Mouse (Mus musculus) neural tube, embryonic 11.5 days (tissue): ENCODE results near the gene Tbc1d20. TPM values are rescaled to one million over a fixed set of nuclear protein-coding genes. Genes with fewer than 3 reads are reported as not detected.

Experiments
- ATAC-seq: fragments of 200-750 bp; cut with Nextera tagmentation; 2 replicates; pipeline ENCODE4 v1.8.0; 2017; ENCODE audit warnings: moderate number of reproducible peaks, mild to moderate bottlenecking, moderate TSS enrichment, moderate library complexity; ENCODE audit not compliant: insufficient read depth, low FRiP score, low TSS enrichment
- DNase-seq: peaks from one replicate; pipeline ENCODE4 v3.0.0-alpha.2; 2015; ENCODE audit warnings: low spot score
- H3K27ac ChIP-seq: fragments of 300-500 bp; sonication (generic); 2 replicates; pipeline ENCODE4 v1.5.1; 2014; ENCODE audit warnings: low read depth, mild to moderate bottlenecking, low read length
- H3K27me3 ChIP-seq: fragments of 300-500 bp; sonication (generic); 2 replicates; pipeline ENCODE4 v1.6.1; 2014; ENCODE audit warnings: mild to moderate bottlenecking, low read length, mixed read lengths; ENCODE audit not compliant: control insufficient read depth, insufficient read depth
- H3K36me3 ChIP-seq: fragments of 300-500 bp; sonication (generic); 2 replicates; pipeline ENCODE4 v1.6.1; 2014; ENCODE audit warnings: mild to moderate bottlenecking, low read length, moderate library complexity, mixed read lengths; ENCODE audit not compliant: control insufficient read depth, insufficient read depth
- H3K4me1 ChIP-seq: fragments of 300-500 bp; sonication (generic); 2 replicates; pipeline ENCODE4 v1.6.1; 2014; ENCODE audit warnings: low read length, mixed read lengths; ENCODE audit not compliant: control insufficient read depth, insufficient read depth
- H3K4me2 ChIP-seq: fragments of 300-500 bp; sonication (generic); 2 replicates; pipeline ENCODE4 v1.6.1; 2014; ENCODE audit warnings: low read depth, mild to moderate bottlenecking, moderate library complexity
- H3K4me3 ChIP-seq: fragments of 300-500 bp; sonication (generic); 2 replicates; pipeline ENCODE4 v1.5.1; 2014; ENCODE audit warnings: low read depth, low read length
- H3K9ac ChIP-seq: fragments of 300-500 bp; sonication (generic); 2 replicates; pipeline ENCODE4 v1.6.1; 2014; ENCODE audit warnings: mild to moderate bottlenecking, low read length
- H3K9me3 ChIP-seq: fragments of 300-500 bp; sonication (generic); 2 replicates; pipeline ENCODE4 v1.6.1; 2016; ENCODE audit warnings: low read length; ENCODE audit not compliant: control insufficient read depth
- WGBS: fragments of 180-500 bp; shearing (Covaris S2); extraction: QIAGEN DNeasy Blood & Tissue Kit; methylation state at CpG from one replicate; pipeline ENCODE4 v1.1.7; 2014; 5-methylcytosine and 5-hydroxymethylcytosine counted together
- polyA plus RNA-seq: library from polyadenylated mRNA; unstranded; fragments of >200 nt; fragmentation: Nextera tagmentation; extraction: Ambion mirVana; gene quantifications from 2 replicates; pipeline ENCODE4 v1.2.1, GENCODE M21; 2014

The Tbc1d20 gene
- polyA plus RNA-seq, 1 experiment from 2014 or later = 30.0 TPM

DNA sequence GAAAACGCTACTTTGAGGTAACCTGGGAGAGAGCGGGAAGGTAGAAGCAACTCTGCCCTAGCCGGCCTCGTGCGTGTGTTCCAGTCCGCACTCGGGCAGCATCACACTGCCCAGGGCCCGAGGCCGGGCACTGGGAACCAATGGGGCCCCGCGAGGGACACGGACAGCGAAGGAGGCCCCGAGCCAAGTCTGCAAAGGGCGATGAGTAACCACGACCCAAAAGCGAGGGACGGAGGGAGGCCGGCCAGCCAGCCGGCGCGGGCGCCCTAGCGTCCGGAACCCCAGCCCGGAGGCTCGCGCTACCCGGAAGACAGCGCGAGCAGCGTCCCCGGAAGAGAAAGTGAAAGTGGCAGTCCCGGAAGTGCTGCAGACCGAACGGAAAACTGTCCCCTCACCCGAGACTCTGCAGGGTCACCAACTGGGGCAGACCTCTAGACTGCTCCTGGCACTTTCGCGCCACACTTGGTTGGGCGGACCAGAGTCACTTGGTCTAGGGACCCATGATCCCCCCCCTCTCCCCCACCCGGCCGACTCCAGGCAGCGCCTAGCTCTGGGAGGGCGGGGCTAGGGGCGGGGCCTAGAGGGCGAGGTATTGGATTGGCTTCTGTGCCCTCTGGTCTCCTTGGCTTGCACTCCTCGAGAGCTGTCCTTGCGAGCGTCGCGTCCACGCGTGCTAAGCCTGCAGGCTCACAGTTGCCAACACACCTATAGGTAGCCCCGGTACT, 38.6 kb downstream of the Tbc1d20 start, which contains the start of gene Rbck1:
Rbck1 (minus strand) TSS at position 553 of the 725 bp plus-strand sequence.
- peaks cover 3% of the 10 kb centered on the region; the same call in 1 of the 2 replicates for H3K36me3 ChIP-seq
- WGBS = under 1% methylated on average over 54 of the region's 54 CpGs

DNA sequence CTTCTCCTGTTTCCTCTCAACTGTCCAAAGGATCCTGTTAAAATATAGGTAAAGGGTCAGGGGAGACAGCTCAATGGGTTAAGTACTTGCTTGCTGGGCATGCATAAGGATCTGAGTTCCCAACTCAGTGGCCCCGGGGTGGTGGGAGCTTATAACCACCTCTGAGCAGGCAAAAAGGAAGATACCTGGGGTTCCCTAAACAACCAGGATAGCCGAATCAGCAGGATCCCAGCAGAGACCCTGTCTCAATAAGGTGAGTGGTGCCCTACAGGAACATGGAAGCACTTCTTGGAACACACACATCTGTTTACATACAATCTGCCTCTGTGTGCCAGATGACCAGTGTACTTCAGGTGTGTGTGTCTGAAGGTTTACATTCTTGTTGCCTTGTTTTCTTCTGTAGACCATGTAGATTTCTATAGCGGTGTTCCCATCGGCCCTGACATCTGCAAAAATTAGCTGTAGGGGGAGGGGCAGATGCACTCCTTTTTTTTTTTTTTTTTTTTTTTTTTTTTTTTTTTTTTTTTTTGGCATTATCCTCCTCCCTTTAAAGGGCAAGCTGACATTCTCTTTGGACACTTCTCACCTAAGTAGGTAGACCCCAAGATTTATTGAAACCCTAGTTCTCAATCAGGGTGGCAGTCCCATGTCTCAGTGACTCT, 39.8 kb downstream of the Tbc1d20 start:
- WGBS = 73% methylated on average over 4 of the region's 4 CpGs
- DNase-seq (no peak), ATAC-seq (no peak)

More for the DNA sequence above, 38.6 kb downstream of the Tbc1d20 start, which contains the start of gene Rbck1:
- Histone ChIP-seq H3K4me1 (peaks cover 8% of the 10 kb centered on the region), H3K4me3 (peak within 1 kb of the TSS; percentile 83), H3K27me3 (no peaks in the 10 kb centered on the region), H3K9me3 (no peaks in the 10 kb centered on the region), H3K4me2 (peak within 1 kb of the TSS; percentile 90), H3K9ac (peak within 1 kb of the TSS; percentile 92), H3K27ac (peak within 1 kb of the TSS; percentile 78)
- DNase-seq (peak; percentile 92), ATAC-seq (peak; percentile 95)

GRCm38 (mm10) chr2:152335289-152335820, 41.7 kb downstream of the Tbc1d20 start:
- H3K4me2 ChIP-seq = no peak overlapping the region
- no peak overlapping the region for H3K9ac ChIP-seq
- H3K27ac ChIP-seq = no peak overlapping the region
- no peaks in the 10 kb centered on the region for H3K36me3 ChIP-seq
- ATAC-seq = no peak
- no peaks in the 10 kb centered on the region for H3K27me3 ChIP-seq
- no peak for DNase-seq
- 52% methylated on average over 9 of the region's 11 CpGs for WGBS
- H3K9me3 ChIP-seq = no peaks in the 10 kb centered on the region
- H3K4me3 ChIP-seq = no peak overlapping the region
- H3K4me1 ChIP-seq = peaks cover 8% of the 10 kb centered on the region

More for the DNA sequence above, 39.8 kb downstream of the Tbc1d20 start:
- peaks cover 8% of the 10 kb centered on the region for H3K4me1 ChIP-seq
- no peaks in the 10 kb centered on the region for H3K27me3 ChIP-seq
- no peaks in the 10 kb centered on the region for H3K9me3 ChIP-seq
- no peak overlapping the region for H3K27ac ChIP-seq
- no peak overlapping the region for H3K4me2 ChIP-seq
- H3K9ac ChIP-seq = no peak overlapping the region
- peaks cover 3% of the 10 kb centered on the region; the same call in 1 of the 2 replicates for H3K36me3 ChIP-seq
- H3K4me3 ChIP-seq = no peak overlapping the region

GRCm38 (mm10) chr2:152336856-152337255, 43.2 kb downstream of the Tbc1d20 start:
- Histone ChIP-seq H3K9ac (no peak overlapping the region), H3K36me3 (no peaks in the 10 kb centered on the region), H3K4me3 (no peak overlapping the region), H3K4me2 (no peak overlapping the region), H3K27ac (no peak overlapping the region), H3K4me1 (no peaks in the 10 kb centered on the region), H3K9me3 (no peaks in the 10 kb centered on the region), H3K27me3 (no peaks in the 10 kb centered on the region)
- no peak for DNase-seq
- ATAC-seq = no peak
- WGBS = 85% methylated on average over 1 of the region's 1 CpGs

GRCm38 (mm10) chr2:152337591-152338212, 44.1 kb downstream of the Tbc1d20 start:
- whole genome bisulfite sequencing = 87% methylated on average over 11 of the region's 11 CpGs
- Histone ChIP-seq H3K4me2 (no peak overlapping the region), H3K27ac (no peak overlapping the region), H3K36me3 (no peaks in the 10 kb centered on the region), H3K27me3 (no peaks in the 10 kb centered on the region), H3K4me1 (no peaks in the 10 kb centered on the region), H3K9me3 (no peaks in the 10 kb centered on the region), H3K4me3 (no peak overlapping the region), H3K9ac (no peak overlapping the region)
- no peak for DNase-seq
- no peak for ATAC-seq

GRCm38 (mm10) chr2:152338319-152338718, 44.7 kb downstream of the Tbc1d20 start:
- 81% methylated on average over 13 of the region's 13 CpGs for WGBS
- DNase-seq (no peak), ATAC-seq (no peak)
- Histone ChIP-seq H3K27ac (no peak overlapping the region), H3K9ac (no peak overlapping the region), H3K4me3 (no peak overlapping the region), H3K36me3 (no peaks in the 10 kb centered on the region), H3K4me2 (no peak overlapping the region), H3K27me3 (no peaks in the 10 kb centered on the region), H3K4me1 (no peaks in the 10 kb centered on the region), H3K9me3 (no peaks in the 10 kb centered on the region)

- DNase-seq (no peak), ATAC-seq (no peak)
- Histone ChIP-seq H3K4me2 (no peak overlapping the region), H3K27ac (no peak overlapping the region), H3K36me3 (no peaks in the 10 kb centered on the region), H3K27me3 (no peaks in the 10 kb centered on the region), H3K4me3 (no peak overlapping the region), H3K9ac (no peak overlapping the region), H3K4me1 (0 out of 2 replicates have a peak, but pooled peaks cover 7% of the 10 kb centered on the region), H3K9me3 (no peaks in the 10 kb centered on the region)
- WGBS = 88% methylated on average over 22 of the region's 22 CpGs
Observed at GRCm38 (mm10) chr2:152339631-152340179, 46.1 kb downstream of the Tbc1d20 start.
